8 mouse cellular contexts compared by ENCODE assay signal in the genomic region with DNA sequence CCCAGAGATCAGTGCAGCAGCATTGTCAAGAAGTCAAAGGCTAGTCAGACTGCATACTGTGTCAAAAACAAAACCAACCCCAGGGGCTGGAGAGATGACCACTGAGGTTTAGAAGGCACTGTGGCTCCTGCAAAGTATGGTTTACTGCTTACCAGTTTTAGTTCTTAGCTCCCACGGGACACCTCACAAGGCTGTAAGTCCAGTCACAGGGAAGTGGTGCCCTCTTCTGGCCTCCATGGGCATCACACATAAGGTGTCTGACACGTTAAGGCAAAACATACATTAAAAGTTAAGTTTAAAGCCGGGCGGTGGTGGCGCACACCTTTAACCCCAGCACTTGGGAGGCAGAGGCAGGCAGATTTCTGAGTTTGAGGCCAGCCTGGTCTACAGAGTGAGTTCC. TPM values are rescaled to one million over a fixed set of nuclear protein-coding genes. Genes with fewer than 3 reads are reported as not detected.
DNase-seq lines count a peak whose midpoint lies in the region; ATAC-seq and TF ChIP-seq lines count a peak whose summit lies in the region.

No protein-coding gene starts in this region.

- H3K4me1 ChIP-seq in heart, embryonic 14.5 days (ENCODE audit: control insufficient read depth in 2 of 2, insufficient read depth in 2 of 2, low read length in 2 of 2) = peaks cover 11 to 49% of the 10 kb centered on the region in 2 experiments
- peaks cover 51% of the 10 kb centered on the region for H3K4me1 ChIP-seq in G1E (ENCODE audit: insufficient read depth, low read depth, low read length)
- peaks cover 12% of the 10 kb centered on the region; the same call in 1 of the 2 replicates for H3K4me1 ChIP-seq in limb, embryonic 11.5 days (ENCODE audit: control insufficient read depth, insufficient read depth, low read length)

- peak overlapping the region; percentile 83 for H3K4me2 ChIP-seq in heart, embryonic 14.5 days (ENCODE audit: low read length)
- H3K4me2 ChIP-seq in limb, embryonic 11.5 days (ENCODE audit: low read depth, severe bottlenecking) = peak overlapping the region; percentile 66; the same call in 1 of the 2 replicates

- no peak for ATAC-seq in heart, embryonic 14.5 days (ENCODE audit: insufficient number of reproducible peaks, insufficient read depth, low FRiP score, low read depth)
- ATAC-seq in G1E (ENCODE audit: extremely low read depth, insufficient number of reproducible peaks, low FRiP score, poor library complexity, severe bottlenecking) = no peak
- ATAC-seq in erythroblast, adult 5-6 weeks (replicated peaks; ENCODE audit: low FRiP score, poor library complexity, severe bottlenecking) = peak; percentile 18; the same call in 1 of the 2 replicates
- ATAC-seq in limb, embryonic 11.5 days (ENCODE audit: insufficient number of reproducible peaks, low FRiP score, low TSS enrichment, low read depth) = no peak

- H3K9ac ChIP-seq in heart, embryonic 14.5 days (ENCODE audit: low read length) = no peak overlapping the region; the same call in 1 of the 2 replicates
- H3K9ac ChIP-seq in limb, embryonic 11.5 days (ENCODE audit: low read length) = 0 out of 2 replicates have a peak overlapping the region, but pooled peaks have one; percentile 5

- peak; percentile 48; the same call in 1 of the 2 replicates for TF ChIP-seq CTCF in G1E (IDR thresholded peaks at IDR 0.05; ENCODE audit: low read depth, low read length)

- H3K27ac ChIP-seq in heart, embryonic 14.5 days (replicated peaks in 1 of 2; ENCODE audit: control insufficient read depth in 1 of 2, insufficient read depth in 1 of 2, low read depth in 2 of 2, low read length in 2 of 2) = peak overlapping the region in 1 of 2 experiments; percentile 20; a peak in 2 of 4 replicates
- no peak overlapping the region; the same call in 1 of the 2 replicates for H3K27ac ChIP-seq in limb, embryonic 11.5 days (replicated peaks; ENCODE audit: low read depth, low read length)

- 0 out of 4 replicates have a peak overlapping the region, but pooled peaks of 1 of the 2 experiments have one; percentile 78 for H3K4me3 ChIP-seq in heart, embryonic 14.5 days (ENCODE audit: control insufficient read depth in 1 of 2, insufficient read depth in 1 of 2, low read depth in 1 of 2, low read length in 2 of 2)
- H3K4me3 ChIP-seq in G1E (ENCODE audit: low read depth, low read length) = peak overlapping the region; percentile 91
- no peak overlapping the region for H3K4me3 ChIP-seq in limb, embryonic 11.5 days (ENCODE audit: low read depth, low read length)

- H3K36me3 ChIP-seq in heart, embryonic 14.5 days (ENCODE audit: control insufficient read depth, insufficient read depth, low read length) = peaks cover 42% of the 10 kb centered on the region
- peaks cover 62% of the 10 kb centered on the region for H3K36me3 ChIP-seq in G1E (replicated peaks)
- H3K36me3 ChIP-seq in limb, embryonic 11.5 days (ENCODE audit: control insufficient read depth, insufficient read depth, low read length) = peaks cover 20% of the 10 kb centered on the region

- WGBS in heart, embryonic 14.5 days = 74% methylated on average over 5 of the region's 5 CpGs
- WGBS in limb, embryonic 11.5 days = 70% methylated on average over 5 of the region's 5 CpGs

- H3K9me3 ChIP-seq in heart, embryonic 14.5 days (ENCODE audit: control insufficient read depth, low read length) = no peaks in the 10 kb centered on the region
- no peaks in the 10 kb centered on the region for H3K9me3 ChIP-seq in G1E (replicated peaks)
- H3K9me3 ChIP-seq in limb, embryonic 11.5 days (ENCODE audit: control insufficient read depth, low read length) = no peaks in the 10 kb centered on the region

- no peaks in the 10 kb centered on the region for H3K27me3 ChIP-seq in heart, embryonic 14.5 days (ENCODE audit: control insufficient read depth, insufficient read depth, low read length)
- H3K27me3 ChIP-seq in G1E (ENCODE audit: insufficient read depth, low read length) = no peaks in the 10 kb centered on the region
- H3K27me3 ChIP-seq in limb, embryonic 11.5 days (ENCODE audit: control insufficient read depth, insufficient read depth, low read length) = no peaks in the 10 kb centered on the region

- no peak for DNase-seq in heart, adult 11 months
- DNase-seq in G1E (ENCODE audit: low spot score) = no peak
- peak; percentile 66 for DNase-seq in limb, embryonic 11.5 days (ENCODE audit: low spot score)
- peak; percentile 43 for DNase-seq in retina, embryonic 14.5 days (ENCODE audit: low spot score)
- no peak for DNase-seq in gastrocnemius, postnatal 10 days
- DNase-seq in left cerebral cortex, postnatal 36 days (ENCODE audit: low spot score in 2 of 2) = no peak

- intact Hi-C loops in left cerebral cortex, postnatal 36 days (cut with DNase I) = loop anchor here (1.0 to 10.0 kb wide), 3 partner anchors 122 to 1584 kb away; a partner anchor contains a TSS

RNA-seq across cellular contexts. Expression of a gene that starts 2.6 kb away (rescaled TPM):
- polyA plus RNA-seq in heart, embryonic 14.5 days (2014; fragmentation: Nextera tagmentation; extraction: Ambion mirVana) = 189 and 209 TPM in 2 replicates
- total RNA-seq in G1E (2014; fragmentation: Nextera tagmentation) (330 and 343 TPM in 2 replicates), G1E (2017) (304 and 352 TPM in 2 replicates)
- 504 and 622 TPM in 2 replicates for polyA plus RNA-seq in G1E (2012)
- total RNA-seq in erythroblast, adult 5-6 weeks (2015; ENCODE audit: low replicate concordance) = 113 and 145 TPM in 2 replicates
- total RNA-seq in erythroblast, adult 5-6 weeks (2017; ENCODE audit: low replicate concordance) = 150 and 198 TPM in 2 replicates
- polyA plus RNA-seq in limb, embryonic 11.5 days (2014; fragmentation: Nextera tagmentation; extraction: Ambion mirVana) = 439 and 485 TPM in 2 replicates
- total RNA-seq in gastrocnemius, postnatal 10 days (2021) = 10 to 100 TPM; 13.5 to 21.2 TPM
- total RNA-seq in left cerebral cortex, postnatal 36 days (2021) = 1 to 10 TPM; 2.5 to 2.9 TPM

RNA-seq across cellular contexts. Expression of a gene that starts 29.1 kb away (rescaled TPM):
- polyA plus RNA-seq in heart, embryonic 14.5 days (2014; fragmentation: Nextera tagmentation; extraction: Ambion mirVana) = 0.91 and 1.2 TPM in 2 replicates
- 1.2 TPM in 1 of 2 replicates, not detected in the other for total RNA-seq in G1E (2014; fragmentation: Nextera tagmentation)
- total RNA-seq in G1E (2017) = 0.12 TPM in 1 of 2 replicates, not detected in the other
- not detected in 2 replicates for polyA plus RNA-seq in G1E (2012)
- total RNA-seq in erythroblast, adult 5-6 weeks (2015; ENCODE audit: low replicate concordance) = not detected in 2 replicates
- not detected in 2 replicates for total RNA-seq in erythroblast, adult 5-6 weeks (2017; ENCODE audit: low replicate concordance)
- polyA plus RNA-seq in limb, embryonic 11.5 days (2014; fragmentation: Nextera tagmentation; extraction: Ambion mirVana) = 0.36 and 0.91 TPM in 2 replicates
- total RNA-seq in gastrocnemius, postnatal 10 days (2021) = 1 to 10 TPM; 7.4 to 8.3 TPM
- total RNA-seq in left cerebral cortex, postnatal 36 days (2021) = 10 to 100 TPM; 10.8 to 17.5 TPM

RNA-seq across cellular contexts. Expression of a gene that starts 59.6 kb away (rescaled TPM):
- polyA plus RNA-seq in heart, embryonic 14.5 days (2014; fragmentation: Nextera tagmentation; extraction: Ambion mirVana) = 22.3 and 23.8 TPM in 2 replicates
- total RNA-seq in G1E (2014; fragmentation: Nextera tagmentation) (16.0 and 18.9 TPM in 2 replicates), G1E (2017) (7.0 and 7.5 TPM in 2 replicates)
- 17.4 and 19.2 TPM in 2 replicates for polyA plus RNA-seq in G1E (2012)
- total RNA-seq in erythroblast, adult 5-6 weeks (2015; ENCODE audit: low replicate concordance) = 4.8 and 7.9 TPM in 2 replicates
- 11.8 and 14.8 TPM in 2 replicates for total RNA-seq in erythroblast, adult 5-6 weeks (2017; ENCODE audit: low replicate concordance)
- polyA plus RNA-seq in limb, embryonic 11.5 days (2014; fragmentation: Nextera tagmentation; extraction: Ambion mirVana) = 10.8 and 12.6 TPM in 2 replicates
- total RNA-seq in gastrocnemius, postnatal 10 days (2021) = 10 to 100 TPM in 1 of 2 experiments, 1 to 10 TPM in 1; 9.5 to 11.4 TPM
- 1 to 10 TPM; 6.0 to 6.7 TPM for total RNA-seq in left cerebral cortex, postnatal 36 days (2021)

Comparison
In these comparisons a context has a peak if more than half of its experiments do, and no peak if none do; other contexts are left out.
1. DNase-seq: peak in limb, embryonic 11.5 days (single experiment) and retina, embryonic 14.5 days (single experiment); none in heart, adult 11 months (single experiment), G1E (single experiment), gastrocnemius, postnatal 10 days (single experiment) and left cerebral cortex, postnatal 36 days (0 of 2).
2. RNA of a gene that starts 2.6 kb away (total RNA-seq): 304 to 352 TPM in G1E and 113 to 198 TPM in erythroblast, adult 5-6 weeks; 13.5 to 21.2 TPM in gastrocnemius, postnatal 10 days and 2.5 to 2.9 TPM in left cerebral cortex, postnatal 36 days; every median in the first group is over 4 times any median in the second.